Mouse (Mus musculus): ENCODE results near the gene H2-Eb1.

Gene H2-Eb1

DNA sequence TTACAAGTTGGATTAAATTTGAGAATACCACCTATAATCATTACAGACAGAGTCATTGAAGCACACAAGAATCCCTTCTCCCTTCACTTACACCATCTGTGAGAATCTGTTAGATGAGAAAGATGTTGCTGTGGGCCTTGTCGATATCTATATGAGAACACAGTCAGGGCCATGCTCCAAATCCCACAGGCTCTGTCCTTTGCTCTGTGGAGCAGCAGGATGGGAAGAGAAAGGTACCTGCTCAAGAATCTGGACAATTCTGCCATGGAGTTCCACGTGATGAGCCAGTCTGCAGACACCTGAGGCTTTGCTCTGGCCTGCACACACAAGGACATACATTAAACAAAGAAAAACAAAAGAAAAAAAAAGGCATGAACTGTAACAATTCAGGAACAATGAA, 11.0 kb downstream of the H2-Eb1 start:
- DNase-seq (ENCODE audit: low spot score): no peak

DNA sequence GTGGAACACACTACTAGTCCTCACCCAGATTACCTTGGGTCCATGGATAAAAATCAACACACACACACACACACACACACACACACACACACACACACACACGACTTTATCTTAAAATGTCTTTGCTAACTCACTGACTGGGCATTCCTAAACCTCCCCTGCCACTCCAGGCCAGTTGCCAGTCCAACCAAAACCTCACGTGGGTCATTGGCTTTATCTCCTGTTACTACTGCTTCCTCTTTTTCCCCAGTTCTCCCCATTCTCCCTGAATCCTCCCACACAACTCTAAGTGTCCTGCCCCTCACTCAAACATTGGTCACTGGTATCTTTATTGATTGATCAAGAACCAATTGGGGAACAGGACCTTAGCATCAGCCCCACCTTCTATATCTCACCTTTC, 11.6 kb downstream of the H2-Eb1 start:
- DNase-seq (ENCODE audit: low spot score): no peak

DNA sequence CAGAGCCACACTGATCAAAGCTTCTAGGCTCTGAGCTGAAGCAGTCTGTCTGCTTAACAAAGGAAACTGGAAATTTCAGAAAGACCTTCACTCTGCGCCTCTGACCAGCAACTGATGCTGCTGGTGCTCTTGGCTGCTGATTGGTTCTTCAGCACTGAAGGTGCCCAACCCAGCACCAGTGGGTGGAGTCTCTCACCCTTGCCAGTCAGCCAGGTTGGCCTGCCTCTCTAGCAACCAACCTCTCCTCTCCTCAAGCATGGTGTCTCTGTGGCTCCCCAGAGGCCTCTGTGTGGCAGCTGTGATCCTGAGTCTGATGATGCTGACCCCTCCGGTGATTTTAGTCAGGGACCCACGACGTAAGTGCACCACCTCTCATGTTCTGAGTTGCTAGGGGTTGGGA, 19.8 kb downstream of the H2-Eb1 start, which contains the start of gene H2-Eb2:
Gene H2-Eb2, plus strand, starts transcription at position 230 of the 400 bp plus-strand sequence.
- DNase-seq (ENCODE audit: low spot score): no peak

DNA sequence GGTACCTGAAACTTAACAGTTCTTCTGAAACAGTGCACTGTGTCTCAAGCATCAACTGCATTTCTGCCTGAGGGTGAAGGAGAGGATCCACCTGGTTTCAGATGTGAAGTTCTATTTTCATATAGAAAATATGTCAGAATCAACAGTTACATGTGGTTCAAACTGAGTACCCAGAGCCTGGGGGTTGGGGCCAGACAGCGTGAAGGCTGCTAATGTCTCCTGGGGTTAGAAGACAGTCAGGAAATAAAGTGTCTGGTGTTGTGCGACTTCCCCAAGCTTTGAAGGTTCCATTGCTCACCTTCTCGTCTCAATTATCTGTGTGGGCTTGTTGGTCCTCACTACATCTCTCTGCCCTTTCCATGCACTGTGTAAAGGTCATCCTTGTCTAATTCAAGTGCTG, 20.7 kb downstream of the H2-Eb1 start:
- DNase-seq (ENCODE audit: low spot score): no peak

DNA sequence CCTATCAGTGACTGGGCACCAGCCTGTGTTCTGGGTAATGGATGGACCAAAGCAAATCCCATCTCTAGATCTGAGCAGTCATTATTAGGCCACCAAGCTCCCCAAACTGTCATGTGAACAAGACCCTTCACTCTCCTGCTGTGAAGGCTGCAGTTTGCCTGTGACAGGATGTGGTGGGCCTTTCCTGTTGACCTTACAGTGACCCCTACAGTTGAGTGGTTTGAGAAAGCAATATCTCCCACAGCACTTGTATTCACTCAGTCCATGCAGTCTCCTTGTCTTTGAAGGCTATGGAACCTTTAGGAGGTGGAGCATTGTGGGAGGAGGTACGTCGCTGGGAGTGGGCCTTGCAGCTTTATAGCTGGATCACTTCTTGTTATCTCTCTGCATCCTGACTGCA, 24.1 kb downstream of the H2-Eb1 start:
- no peak for DNase-seq (ENCODE audit: low spot score)

DNA sequence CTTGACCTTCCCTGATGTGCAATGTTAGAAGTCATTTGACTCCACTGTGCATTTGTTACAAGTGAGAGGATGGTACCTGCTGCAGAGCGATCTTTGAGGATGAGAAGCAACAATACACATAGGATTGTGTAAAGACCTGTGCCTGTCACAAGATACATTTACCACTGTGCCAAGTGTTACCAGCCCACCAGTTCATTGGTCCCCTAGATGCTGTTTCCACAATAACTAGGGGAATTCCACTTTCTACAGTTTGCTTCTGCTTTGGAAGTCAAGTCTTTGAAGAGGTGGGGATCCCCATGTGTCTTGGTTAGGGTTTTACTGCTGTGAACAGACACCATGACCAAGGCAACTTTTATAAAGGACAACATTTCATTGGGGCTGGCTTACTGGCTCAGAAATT, 25.5 kb downstream of the H2-Eb1 start:
- DNase-seq (ENCODE audit: low spot score): no peak

DNA sequence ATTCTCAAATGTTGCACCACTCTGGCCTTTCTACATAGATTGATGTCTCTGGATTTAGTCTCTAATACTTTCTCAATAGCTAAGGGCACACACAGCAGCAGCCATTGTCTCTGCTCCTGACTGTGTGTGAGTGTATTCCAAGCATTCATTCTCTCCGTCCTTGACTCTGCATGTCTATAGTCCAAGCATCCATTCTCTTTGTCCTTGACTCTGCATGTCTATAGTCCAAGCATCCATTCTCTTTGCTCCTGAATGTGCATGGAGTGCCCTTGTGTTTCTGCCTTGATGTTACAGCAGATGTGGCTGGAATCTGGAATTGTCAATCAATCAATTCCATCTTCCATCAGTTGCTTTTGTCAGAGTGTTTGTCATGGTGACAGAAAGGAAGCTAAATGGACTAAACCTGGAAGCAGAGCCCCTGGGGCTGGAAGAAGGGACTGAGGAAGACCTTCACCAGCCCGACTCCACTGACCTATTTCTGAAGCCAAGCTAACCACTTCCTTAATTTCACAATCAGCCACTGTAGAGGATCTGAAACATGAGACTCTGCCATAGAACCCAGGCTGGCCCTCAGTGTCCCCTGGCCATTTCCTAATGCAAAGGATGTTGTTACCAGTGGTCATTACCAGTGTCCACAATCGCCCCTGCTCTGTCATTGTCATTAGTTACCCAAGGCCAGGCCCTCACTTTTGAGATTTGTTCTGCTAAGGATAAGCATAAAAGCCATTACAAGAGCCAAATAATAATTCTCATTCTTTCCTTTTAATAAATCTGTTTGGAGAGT, 35.1 kb downstream of the H2-Eb1 start:
- DNase-seq (ENCODE audit: low spot score): no peak

DNA sequence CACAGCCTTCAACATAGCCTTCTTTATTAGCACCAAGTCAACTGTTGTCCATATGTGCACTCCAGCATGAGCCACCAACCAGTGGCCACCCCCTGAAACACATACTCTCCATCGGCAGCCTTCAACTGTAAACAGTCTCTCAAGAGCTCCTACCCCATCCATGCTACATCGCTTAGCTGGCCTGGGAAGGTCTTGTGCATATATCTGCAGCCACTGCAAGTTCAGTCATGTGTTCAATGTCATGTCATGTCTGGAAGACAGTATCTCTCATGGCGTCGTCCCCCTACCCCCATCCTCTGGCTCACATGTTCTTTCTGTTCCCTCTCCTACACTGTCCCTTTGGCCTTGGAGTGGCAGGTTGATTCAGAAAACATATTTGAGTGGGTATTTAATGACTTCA, 39.2 kb downstream of the H2-Eb1 start:
- DNase-seq (ENCODE audit: low spot score): no peak

DNA sequence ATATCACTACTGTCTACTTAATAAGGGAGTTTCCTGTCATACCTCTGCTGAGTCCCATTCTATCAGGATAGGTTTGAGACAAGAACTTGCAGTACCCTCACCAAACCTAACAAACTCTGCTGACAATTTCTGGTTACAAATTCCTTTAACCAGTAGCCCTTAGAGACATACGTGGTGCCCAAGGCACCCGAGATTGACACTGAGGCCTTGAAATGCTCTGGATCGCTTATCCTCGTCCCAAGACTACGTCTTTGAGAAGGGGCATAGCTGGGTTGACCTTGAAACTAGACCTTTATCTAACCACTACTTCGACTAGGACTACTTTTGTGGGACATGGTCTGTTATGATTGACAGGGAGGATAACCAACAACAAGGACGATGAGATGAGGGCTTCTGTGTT, 39.8 kb downstream of the H2-Eb1 start:
- DNase-seq (ENCODE audit: low spot score): no peak

DNA sequence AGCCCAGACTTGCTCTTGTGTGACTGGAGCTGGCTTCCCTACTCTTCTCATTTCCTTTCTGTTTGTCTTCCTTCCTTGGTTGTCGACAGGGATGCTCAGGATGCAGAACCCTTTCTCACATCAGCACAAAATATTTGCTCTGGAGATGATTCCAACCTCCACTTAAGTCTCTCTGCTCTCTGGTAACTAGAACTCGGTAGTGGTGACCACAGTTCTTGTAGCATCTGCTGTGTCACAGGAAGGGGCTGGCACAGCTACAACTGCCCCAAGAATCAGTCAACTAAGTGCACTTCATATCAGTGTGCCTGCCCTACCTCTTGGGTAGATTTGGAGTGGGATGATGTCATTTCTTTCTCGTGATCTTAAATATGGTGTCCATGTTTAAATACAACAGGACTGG, 40.4 kb downstream of the H2-Eb1 start:
- no peak for DNase-seq (ENCODE audit: low spot score)

DNA sequence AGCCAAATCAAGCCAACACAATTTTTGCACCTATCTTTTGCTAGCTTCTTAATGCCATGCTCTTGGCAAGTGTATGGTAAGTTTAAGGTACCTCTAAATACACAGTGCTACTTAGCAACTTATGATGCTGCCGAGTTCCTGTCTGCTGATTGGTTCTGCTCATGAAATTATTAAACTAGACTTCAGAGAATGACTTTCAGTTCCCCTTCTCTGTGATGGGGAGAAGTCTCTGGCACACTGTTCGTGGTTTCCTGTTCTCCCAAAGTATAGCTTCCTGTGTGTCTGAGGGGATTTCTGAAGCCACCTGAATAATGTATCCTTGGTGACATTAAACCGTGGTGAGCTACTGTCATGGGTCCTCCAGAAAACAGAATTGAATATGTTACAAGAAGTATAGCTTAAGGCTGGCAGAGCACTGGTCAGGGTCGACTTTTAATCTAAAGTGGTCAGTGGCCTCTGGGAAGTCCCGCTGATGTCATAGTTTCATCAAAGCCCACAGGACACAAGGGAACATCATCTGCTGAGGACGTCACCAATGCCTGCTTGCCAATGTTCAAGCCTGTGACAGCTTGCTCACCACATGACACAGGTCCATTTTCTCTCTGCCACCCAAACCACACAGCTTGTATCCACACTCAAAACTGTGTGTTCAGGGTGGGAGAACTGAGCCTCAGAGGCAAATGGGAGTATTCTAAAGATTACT, 42.1 kb downstream of the H2-Eb1 start:
- no peak for DNase-seq (ENCODE audit: low spot score)

DNA sequence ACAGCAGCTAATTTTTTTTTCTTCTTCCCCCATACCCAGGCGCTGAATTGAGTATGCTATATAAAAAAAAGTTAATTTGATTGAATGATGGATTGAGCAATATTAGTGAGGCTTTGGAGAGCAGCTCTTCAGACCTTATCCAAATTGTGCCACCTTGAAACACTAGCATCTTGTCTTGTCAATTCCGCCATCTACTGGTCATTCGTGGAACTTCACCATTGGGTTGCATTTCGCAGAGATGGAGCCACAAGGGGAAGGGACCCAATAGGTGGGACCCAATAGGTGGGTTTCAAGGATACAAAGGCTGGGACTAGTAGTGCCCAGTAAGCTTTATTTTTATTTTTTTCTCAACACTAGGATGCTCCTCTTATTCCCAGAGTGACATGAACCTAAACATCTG, 43.8 kb downstream of the H2-Eb1 start:
- peak; percentile 73 for DNase-seq (ENCODE audit: low spot score)

DNA sequence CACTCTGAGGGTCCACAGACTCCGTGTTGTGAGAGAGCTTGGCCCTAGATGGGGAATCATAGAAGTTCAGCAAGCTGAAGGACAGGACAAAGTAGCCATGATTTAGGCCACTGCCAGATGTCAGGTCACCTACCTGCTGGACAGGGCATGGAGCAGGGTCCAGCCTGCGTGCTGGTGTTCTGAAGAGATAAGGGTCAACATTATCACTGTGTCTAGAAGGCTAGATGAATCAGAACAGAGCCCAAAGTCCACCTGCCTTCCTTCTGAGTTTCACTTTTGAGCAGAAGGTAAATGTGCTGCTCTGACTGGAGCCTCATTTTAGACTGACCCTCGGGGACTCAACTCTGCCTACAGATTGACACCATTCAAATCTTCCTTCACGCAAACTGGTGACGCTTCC, 48.9 kb downstream of the H2-Eb1 start, which contains the start of gene Btnl2:
Gene Btnl2, plus strand, starts transcription at position 284 of the 400 bp plus-strand sequence.
- no peak for DNase-seq (ENCODE audit: low spot score)

DNA sequence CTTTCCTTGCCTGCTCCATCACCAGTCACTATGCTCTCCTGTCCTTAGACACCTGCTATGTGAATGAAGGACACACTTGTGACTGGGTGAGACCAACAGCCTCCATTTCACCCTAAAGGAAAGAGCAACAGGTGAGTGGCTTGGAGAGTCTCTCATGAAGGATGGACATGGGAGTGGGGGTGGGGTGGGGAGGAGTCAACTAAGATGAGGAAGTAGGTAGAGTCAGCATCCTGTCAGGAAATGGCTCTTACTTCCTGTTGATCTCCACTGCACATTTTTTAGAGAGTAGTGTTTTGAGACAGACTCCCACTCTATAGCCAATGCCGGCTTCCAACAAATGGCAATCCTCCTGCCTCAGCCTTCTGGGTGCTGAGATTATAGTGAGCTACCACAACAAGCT, 49.3 kb downstream of the H2-Eb1 start:
- DNase-seq (ENCODE audit: low spot score): no peak

DNA sequence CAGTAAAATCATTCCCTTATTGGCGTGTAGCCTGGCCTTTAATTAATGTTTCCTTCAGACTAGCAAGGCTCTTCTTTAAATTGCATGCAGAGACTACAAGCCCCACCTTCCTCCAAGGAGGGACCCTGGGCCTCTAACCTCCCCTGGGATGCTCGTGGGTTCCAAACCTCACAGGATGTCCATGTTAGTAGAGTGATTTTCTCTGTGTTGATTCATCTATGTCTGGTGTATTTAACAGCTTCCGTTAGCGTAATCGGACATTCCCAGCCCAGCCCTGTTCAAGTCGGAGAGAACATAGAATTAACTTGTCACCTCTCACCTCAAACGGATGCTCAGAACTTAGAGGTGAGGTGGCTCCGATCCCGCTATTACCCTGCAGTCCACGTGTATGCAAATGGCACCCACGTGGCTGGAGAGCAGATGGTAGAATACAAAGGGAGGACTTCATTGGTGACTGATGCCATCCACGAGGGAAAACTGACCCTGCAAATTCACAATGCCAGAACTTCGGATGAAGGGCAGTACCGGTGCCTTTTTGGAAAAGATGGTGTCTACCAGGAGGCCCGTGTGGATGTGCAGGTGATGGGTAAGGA, 57.4 kb downstream of the H2-Eb1 start:
- no peak for DNase-seq (ENCODE audit: low spot score)

DNA sequence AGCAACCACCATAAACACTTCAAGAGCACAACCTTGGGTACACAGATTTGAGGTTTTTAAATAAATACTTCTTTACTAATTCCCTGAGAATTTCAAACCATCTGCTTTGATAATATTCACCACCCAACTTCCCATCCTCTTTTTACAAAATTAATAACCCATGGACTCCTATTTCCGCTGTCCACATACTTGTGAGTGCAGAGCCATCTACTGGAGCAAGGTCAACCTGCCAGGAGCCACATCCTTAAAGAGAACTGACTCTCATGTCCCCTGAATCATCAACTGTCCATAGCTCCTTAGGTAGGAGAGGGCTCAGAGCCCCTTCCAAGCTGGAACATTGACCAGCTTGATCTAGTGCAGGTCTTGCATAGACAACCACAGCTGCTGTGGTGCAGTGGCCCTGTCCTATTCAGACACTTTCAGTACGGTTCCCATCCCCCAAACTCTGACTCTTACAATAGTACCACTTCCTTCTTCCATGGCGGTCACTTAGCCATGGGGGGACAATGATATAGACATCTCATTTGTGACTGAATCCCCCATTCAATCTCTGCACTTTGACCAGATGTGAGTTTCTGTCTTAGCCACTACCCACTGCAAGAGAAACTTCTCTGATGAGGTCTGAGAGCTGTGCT, 58.1 kb downstream of the H2-Eb1 start:
- no peak for DNase-seq (ENCODE audit: low spot score)

DNA sequence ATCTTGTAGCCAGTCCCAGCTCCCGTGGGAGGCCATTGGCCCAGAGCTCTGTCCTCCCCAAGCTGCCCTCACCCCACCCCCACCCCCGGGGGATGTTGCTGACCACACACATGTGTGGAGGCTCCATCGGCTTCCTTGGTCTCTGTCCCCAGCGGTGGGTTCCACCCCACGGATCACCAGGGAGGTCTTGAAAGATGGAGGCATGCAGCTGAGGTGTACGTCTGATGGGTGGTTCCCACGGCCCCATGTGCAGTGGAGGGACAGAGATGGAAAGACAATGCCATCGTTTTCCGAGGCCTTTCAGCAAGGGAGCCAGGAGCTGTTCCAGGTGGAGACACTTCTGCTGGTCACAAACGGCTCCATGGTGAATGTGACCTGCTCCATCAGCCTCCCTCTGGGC, 59.4 kb downstream of the H2-Eb1 start:
- DNase-seq (ENCODE audit: low spot score): no peak
